Mouse (Mus musculus): ENCODE measurements at regions not wholly inside any gene's neighbourhood (a gene's known extent, or its start where the extent isn't known, plus 50 kb on each side); places are given as distances from the start of the nearest gene placed in this dataset.

- Histone ChIP-seq H3K4me1 (replicated peaks) (no peaks in the 10 kb centered on the region), H3K36me3 (no peaks in the 10 kb centered on the region), H3K4me3 (replicated peaks) (no peak overlapping the region), H3K27ac (no peak overlapping the region), H3K9ac (replicated peaks) (no peak overlapping the region), H3K9me3 (no peaks in the 10 kb centered on the region), H3K4me2 (replicated peaks) (no peak overlapping the region), H3K27me3 (no peaks in the 10 kb centered on the region)
- ATAC-seq: no peak
- 54% methylated on average over 1 of the region's 1 CpGs for WGBS
Observed at GRCm38 (mm10) chr12:9655794-9656193, 85.9 kb downstream of the Osr1 start.

- Histone ChIP-seq H3K9me3 (no peaks in the 10 kb centered on the region), H3K27me3 (no peaks in the 10 kb centered on the region), H3K4me2 (replicated peaks) (no peak overlapping the region), H3K9ac (replicated peaks) (no peak overlapping the region), H3K4me3 (replicated peaks) (no peak overlapping the region), H3K4me1 (replicated peaks) (no peaks in the 10 kb centered on the region), H3K36me3 (no peaks in the 10 kb centered on the region), H3K27ac (no peak overlapping the region)
- WGBS: 67% methylated on average over 3 of the region's 3 CpGs
- ATAC-seq: no peak
Observed at GRCm38 (mm10) chr12:9656324-9656723, 86.4 kb downstream of the Osr1 start.

GRCm38 (mm10) chr12:9657199-9657766, 87.4 kb downstream of the Osr1 start:
- Histone ChIP-seq H3K9me3 (no peaks in the 10 kb centered on the region), H3K27me3 (no peaks in the 10 kb centered on the region), H3K27ac (no peak overlapping the region), H3K36me3 (no peaks in the 10 kb centered on the region), H3K4me2 (replicated peaks) (no peak overlapping the region), H3K4me3 (replicated peaks) (no peak overlapping the region), H3K9ac (replicated peaks) (no peak overlapping the region), H3K4me1 (replicated peaks) (no peaks in the 10 kb centered on the region)
- 82% methylated on average over 8 of the region's 8 CpGs for WGBS
- no peak for ATAC-seq

GRCm38 (mm10) chr12:9657793-9658192, 87.9 kb downstream of the Osr1 start:
- Histone ChIP-seq H3K27me3 (no peaks in the 10 kb centered on the region), H3K4me2 (replicated peaks) (no peak overlapping the region), H3K4me1 (replicated peaks) (no peaks in the 10 kb centered on the region), H3K9me3 (no peaks in the 10 kb centered on the region), H3K4me3 (replicated peaks) (no peak overlapping the region), H3K36me3 (no peaks in the 10 kb centered on the region), H3K27ac (no peak overlapping the region), H3K9ac (replicated peaks) (no peak overlapping the region)
- 82% methylated on average over 8 of the region's 8 CpGs for WGBS
- no peak for ATAC-seq

- ATAC-seq: no peak
- H3K27me3 ChIP-seq: no peaks in the 10 kb centered on the region
Observed at GRCm38 (mm10) chr12:9660299-9660698, 90.4 kb downstream of the Osr1 start.

GRCm38 (mm10) chr12:9688776-9689175, 118.9 kb downstream of the Osr1 start:
- ATAC-seq: no peak
- H3K36me3 ChIP-seq: no peaks in the 10 kb centered on the region
- H3K4me1 ChIP-seq (replicated peaks): no peaks in the 10 kb centered on the region
- H3K4me2 ChIP-seq (replicated peaks): no peak overlapping the region
- H3K27ac ChIP-seq: no peak overlapping the region
- H3K9me3 ChIP-seq: no peaks in the 10 kb centered on the region
- no peaks in the 10 kb centered on the region for H3K27me3 ChIP-seq
- H3K4me3 ChIP-seq (replicated peaks): no peak overlapping the region
- H3K9ac ChIP-seq (replicated peaks): no peak overlapping the region

More at GRCm38 (mm10) chr12:9660299-9660698, 90.4 kb downstream of the Osr1 start:
- no peaks in the 10 kb centered on the region for H3K36me3 ChIP-seq
- no peaks in the 10 kb centered on the region for H3K4me1 ChIP-seq (replicated peaks)
- H3K9me3 ChIP-seq: no peaks in the 10 kb centered on the region
- WGBS: 51% methylated on average over 1 of the region's 1 CpGs
- H3K4me3 ChIP-seq (replicated peaks): no peak overlapping the region
- H3K4me2 ChIP-seq (replicated peaks): no peak overlapping the region
- H3K27ac ChIP-seq: no peak overlapping the region
- no peak overlapping the region for H3K9ac ChIP-seq (replicated peaks)

- no peak overlapping the region for H3K4me3 ChIP-seq (replicated peaks)
- no peaks in the 10 kb centered on the region for H3K4me1 ChIP-seq (replicated peaks)
- H3K9me3 ChIP-seq: no peaks in the 10 kb centered on the region
- H3K4me2 ChIP-seq (replicated peaks): no peak overlapping the region
- 90% methylated on average over 4 of the region's 4 CpGs for WGBS
- no peaks in the 10 kb centered on the region for H3K27me3 ChIP-seq
- no peak for ATAC-seq
- H3K9ac ChIP-seq (replicated peaks): no peak overlapping the region
- H3K27ac ChIP-seq: no peak overlapping the region
- no peaks in the 10 kb centered on the region for H3K36me3 ChIP-seq
Observed at GRCm38 (mm10) chr12:9689541-9689940, 119.6 kb downstream of the Osr1 start.

DNA sequence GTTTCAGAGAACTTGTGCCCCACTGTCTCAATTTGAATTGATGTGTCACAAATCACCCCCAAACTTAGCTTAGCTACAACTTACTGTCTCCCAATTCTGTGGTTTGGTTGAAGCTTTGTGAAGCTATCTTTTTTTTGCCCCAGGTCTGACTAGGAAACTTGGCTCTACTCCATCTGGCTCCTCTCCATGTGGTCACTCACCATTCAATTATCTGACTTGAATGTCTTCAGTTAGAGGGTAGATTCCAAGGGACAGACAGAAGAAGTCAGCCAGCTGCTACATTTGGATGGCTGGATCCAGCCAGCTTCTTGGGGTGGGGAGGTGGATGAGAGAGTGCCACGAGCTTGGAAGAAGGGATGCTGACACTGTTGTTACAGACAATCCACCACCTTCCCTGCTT, 163.0 kb downstream of the Osr1 start:
- no peak for ATAC-seq
- H3K9me3 ChIP-seq: no peaks in the 10 kb centered on the region
- WGBS: 72% methylated on average over 1 of the region's 1 CpGs

GRCm38 (mm10) chr12:9744709-9745395, 174.9 kb downstream of the Osr1 start:
- Histone ChIP-seq H3K27ac (no peak overlapping the region), H3K36me3 (no peaks in the 10 kb centered on the region), H3K4me2 (replicated peaks) (no peak overlapping the region), H3K4me3 (replicated peaks) (no peak overlapping the region), H3K27me3 (no peaks in the 10 kb centered on the region), H3K4me1 (replicated peaks) (no peaks in the 10 kb centered on the region), H3K9ac (replicated peaks) (no peak overlapping the region), H3K9me3 (no peaks in the 10 kb centered on the region)
- ATAC-seq: no peak
- 85% methylated on average over 6 of the region's 6 CpGs for WGBS

More for the DNA sequence above, 163.0 kb downstream of the Osr1 start:
- no peaks in the 10 kb centered on the region for H3K27me3 ChIP-seq
- H3K27ac ChIP-seq: no peak overlapping the region
- no peaks in the 10 kb centered on the region for H3K4me1 ChIP-seq (replicated peaks)
- H3K36me3 ChIP-seq: no peaks in the 10 kb centered on the region
- H3K4me3 ChIP-seq (replicated peaks): no peak overlapping the region
- H3K4me2 ChIP-seq (replicated peaks): no peak overlapping the region
- no peak overlapping the region for H3K9ac ChIP-seq (replicated peaks)

GRCm38 (mm10) chr12:9751261-9752078, 181.6 kb downstream of the Osr1 start:
- ATAC-seq: no peak
- H3K4me3 ChIP-seq (replicated peaks): no peak overlapping the region
- no peak overlapping the region for H3K4me2 ChIP-seq (replicated peaks)
- no peaks in the 10 kb centered on the region for H3K27me3 ChIP-seq
- H3K9me3 ChIP-seq: no peaks in the 10 kb centered on the region
- WGBS: 88% methylated on average over 6 of the region's 6 CpGs
- no peaks in the 10 kb centered on the region for H3K4me1 ChIP-seq (replicated peaks)
- no peaks in the 10 kb centered on the region for H3K36me3 ChIP-seq
- no peak overlapping the region for H3K9ac ChIP-seq (replicated peaks)
- no peak overlapping the region for H3K27ac ChIP-seq

DNA sequence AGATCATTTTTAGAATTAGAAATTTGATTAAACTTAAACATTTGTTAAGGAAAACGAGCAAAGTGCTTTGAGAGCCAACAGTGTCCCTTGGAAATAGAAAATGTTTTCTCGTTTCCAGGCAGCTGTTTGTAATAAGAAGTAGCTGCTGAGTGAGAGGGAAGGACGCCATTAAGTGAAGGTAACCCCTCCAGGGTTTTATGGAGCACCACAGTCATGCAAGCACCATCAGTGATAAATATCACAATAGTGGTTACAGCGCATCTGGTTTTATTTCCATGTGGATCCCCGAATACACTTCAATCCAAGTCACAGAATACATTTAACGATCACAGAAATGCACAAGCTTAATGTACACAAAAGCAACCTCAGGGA, 182.1 kb downstream of the Osr1 start:
- no peak for ATAC-seq
- H3K4me2 ChIP-seq (replicated peaks): no peak overlapping the region
- H3K9ac ChIP-seq (replicated peaks): no peak overlapping the region
- no peaks in the 10 kb centered on the region for H3K36me3 ChIP-seq
- no peaks in the 10 kb centered on the region for H3K4me1 ChIP-seq (replicated peaks)
- no peak overlapping the region for H3K4me3 ChIP-seq (replicated peaks)
- H3K27me3 ChIP-seq: no peaks in the 10 kb centered on the region
- 79% methylated on average over 6 of the region's 6 CpGs for WGBS
- no peaks in the 10 kb centered on the region for H3K9me3 ChIP-seq
- H3K27ac ChIP-seq: no peak overlapping the region

- Histone ChIP-seq H3K9me3 (no peaks in the 10 kb centered on the region), H3K4me2 (replicated peaks) (no peak overlapping the region), H3K9ac (replicated peaks) (no peak overlapping the region), H3K27me3 (no peaks in the 10 kb centered on the region), H3K27ac (no peak overlapping the region), H3K36me3 (no peaks in the 10 kb centered on the region), H3K4me1 (replicated peaks) (no peaks in the 10 kb centered on the region), H3K4me3 (replicated peaks) (no peak overlapping the region)
- WGBS: 59% methylated on average over 1 of the region's 1 CpGs
- ATAC-seq: no peak
Observed at GRCm38 (mm10) chr12:9756411-9756810, 186.5 kb downstream of the Osr1 start.

Data from midbrain, embryonic 13.5 days (tissue).